Mouse (Mus musculus) thymus, postnatal 10 days (tissue): Measurements from ENCODE around the gene Adamts18.

Experiments used
- DNase-seq, 2 experiments: peaks; one replicate each; pipeline ENCODE4 v3.0.0; 2021; ENCODE audit warnings: low spot score in 2 of 2

Adamts18 gene

DNA sequence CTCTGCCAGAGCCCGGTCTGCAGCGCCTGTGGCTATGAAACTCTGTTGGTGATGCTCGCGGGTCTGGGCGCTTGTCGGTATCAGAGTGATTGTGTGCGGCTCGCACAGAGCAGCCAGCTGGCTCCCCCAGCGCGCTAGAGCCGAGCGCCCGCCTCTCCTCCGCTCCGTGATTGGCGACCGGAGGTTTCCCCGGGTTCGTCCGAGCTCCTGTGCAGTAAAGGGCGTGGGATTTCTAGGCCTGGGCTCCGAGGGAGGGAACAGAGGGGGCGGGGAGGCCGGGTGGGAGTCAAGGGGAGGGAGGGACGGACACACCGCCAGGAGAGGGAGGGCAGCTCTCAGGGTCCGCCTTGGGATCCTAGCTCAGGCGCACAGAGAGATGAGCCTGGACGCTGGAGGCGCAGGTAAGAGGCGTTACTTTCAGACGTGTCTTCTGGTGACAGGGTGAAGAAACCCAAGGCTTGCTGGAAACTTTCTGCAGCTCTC, at the start of gene Adamts18:
Adamts18 (minus strand) TSS at position 86 of the 483 bp plus-strand sequence.
- no peak for DNase-seq

GRCm38 (mm10) chr8:113896446-113896845, 47.9 kb upstream of the Adamts18 start:
- DNase-seq = no peak

GRCm38 (mm10) chr8:113891376-113891775, 42.8 kb upstream of the Adamts18 start:
- no peak for DNase-seq

DNA sequence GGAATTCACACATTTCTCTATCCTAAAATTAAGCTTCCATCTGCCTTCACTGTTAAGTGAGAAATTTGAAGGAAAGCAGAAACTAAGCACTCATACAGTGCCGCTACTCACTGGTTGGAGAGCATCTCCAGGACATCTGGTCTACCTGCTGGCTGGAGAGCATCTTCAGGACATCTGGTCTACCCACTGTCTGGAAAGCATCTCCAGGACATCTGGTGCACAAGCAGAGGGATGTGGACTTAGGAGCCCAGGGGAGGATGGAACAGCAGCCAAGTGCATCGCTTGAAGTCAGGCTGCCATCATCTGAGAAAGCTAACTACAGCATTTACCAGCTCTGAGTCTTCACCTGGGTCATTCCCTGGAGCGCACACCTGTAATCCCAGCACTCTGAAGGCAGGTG, 38.0 kb upstream of the Adamts18 start:
- no peak for DNase-seq

GRCm38 (mm10) chr8:113885101-113885500, 36.6 kb upstream of the Adamts18 start:
- no peak for DNase-seq

DNA sequence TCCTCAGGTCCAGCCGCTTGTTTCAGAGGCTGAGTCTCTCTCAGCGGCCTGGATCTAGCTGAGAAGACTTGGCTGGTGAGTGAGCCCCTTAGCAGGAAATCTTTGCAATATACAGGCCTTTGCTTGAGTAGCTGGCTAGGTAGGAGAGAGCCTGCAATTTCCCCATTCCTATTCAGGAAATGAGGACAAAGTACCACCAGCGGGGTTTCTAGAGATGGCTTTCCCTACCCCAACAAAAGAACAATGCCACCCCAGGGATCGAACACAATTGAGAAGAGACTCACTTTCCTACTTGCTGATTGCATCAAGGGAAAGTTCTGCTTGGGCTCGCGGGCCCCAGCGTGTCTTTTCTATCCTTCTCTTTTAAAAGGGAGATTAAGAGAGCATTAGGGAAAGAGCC, 35.5 kb upstream of the Adamts18 start:
- no peak for DNase-seq

- DNase-seq = no peak
Measured at GRCm38 (mm10) chr8:113882558-113882957, 34.0 kb upstream of the Adamts18 start.

- no peak for DNase-seq
Measured at GRCm38 (mm10) chr8:113878411-113879006, 30.0 kb upstream of the Adamts18 start.

GRCm38 (mm10) chr8:113873446-113874120, 25.0 kb upstream of the Adamts18 start:
- DNase-seq = no peak

- DNase-seq = no peak
Measured at GRCm38 (mm10) chr8:113872436-113872835, 23.9 kb upstream of the Adamts18 start.

GRCm38 (mm10) chr8:113866530-113866929, 18.0 kb upstream of the Adamts18 start:
- no peak for DNase-seq

DNA sequence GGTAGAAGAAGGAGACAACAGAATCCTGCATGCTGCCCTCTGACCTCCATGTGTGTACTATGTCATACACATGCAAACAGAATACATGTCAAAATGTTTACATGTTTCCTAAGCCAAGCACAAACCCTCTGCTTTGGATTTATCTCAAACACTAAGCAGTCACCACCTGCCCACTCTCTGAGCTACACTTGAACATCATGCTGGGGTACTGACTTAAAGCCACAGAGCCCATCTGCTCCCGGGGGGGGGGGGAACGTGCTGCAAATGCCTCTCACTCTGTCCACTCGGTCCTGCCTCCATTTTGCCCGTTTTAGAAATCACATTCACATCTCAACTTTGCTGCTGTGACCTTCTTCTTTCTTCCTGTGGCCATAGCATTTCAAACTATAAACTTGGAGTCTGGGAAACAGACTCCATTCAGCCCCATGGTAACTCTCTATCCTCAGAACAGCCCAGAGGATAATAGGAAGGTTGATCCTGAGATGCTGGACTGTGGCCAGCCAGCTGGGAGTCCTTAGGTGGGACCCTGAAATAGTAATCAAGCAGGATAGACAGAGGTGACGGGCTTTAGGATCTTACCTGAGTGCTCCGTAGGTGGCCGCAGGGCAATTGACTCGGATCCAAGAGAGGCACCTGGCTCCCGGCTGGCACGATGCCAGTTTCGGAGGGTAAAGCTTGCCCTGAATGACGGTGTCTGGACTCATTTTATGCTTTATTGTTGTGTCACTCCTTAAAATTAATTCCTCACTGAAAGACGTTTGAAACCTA, 17.0 kb upstream of the Adamts18 start:
- no peak for DNase-seq

GRCm38 (mm10) chr8:113859890-113860683, 11.5 kb upstream of the Adamts18 start:
- DNase-seq = no peak

GRCm38 (mm10) chr8:113858801-113859200, 10.3 kb upstream of the Adamts18 start:
- no peak for DNase-seq

DNA sequence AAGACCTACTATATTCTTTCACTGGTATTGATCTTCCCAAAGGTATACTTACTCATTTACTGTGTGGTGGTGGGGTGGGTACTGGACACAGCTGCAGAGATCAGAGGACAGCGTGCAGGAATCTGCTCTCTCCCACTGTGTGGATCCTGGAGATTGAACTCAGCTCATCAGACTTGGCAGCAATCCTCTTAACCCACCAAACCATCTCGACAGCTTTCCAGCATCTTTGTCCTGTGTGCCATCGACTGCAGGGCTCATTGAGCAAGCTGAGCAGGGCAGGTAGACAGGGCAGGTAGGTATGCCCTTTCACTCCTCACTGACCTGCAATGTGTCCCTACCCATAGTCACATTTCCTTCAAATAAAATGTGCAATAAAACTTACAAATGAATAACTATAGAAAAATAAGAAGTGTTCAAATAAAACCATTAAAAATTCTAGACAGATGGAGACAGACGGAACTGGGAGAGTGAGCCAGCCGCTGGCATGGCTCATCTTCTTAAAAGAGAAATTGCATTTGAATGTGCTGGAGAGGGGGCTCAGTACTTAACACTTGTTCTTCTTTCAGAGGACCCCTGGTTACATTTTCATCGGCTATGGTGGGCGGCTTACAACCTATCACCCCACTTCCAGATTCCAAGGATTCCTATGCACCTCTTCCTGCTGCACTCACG, 6.2 kb upstream of the Adamts18 start:
- DNase-seq = no peak

DNA sequence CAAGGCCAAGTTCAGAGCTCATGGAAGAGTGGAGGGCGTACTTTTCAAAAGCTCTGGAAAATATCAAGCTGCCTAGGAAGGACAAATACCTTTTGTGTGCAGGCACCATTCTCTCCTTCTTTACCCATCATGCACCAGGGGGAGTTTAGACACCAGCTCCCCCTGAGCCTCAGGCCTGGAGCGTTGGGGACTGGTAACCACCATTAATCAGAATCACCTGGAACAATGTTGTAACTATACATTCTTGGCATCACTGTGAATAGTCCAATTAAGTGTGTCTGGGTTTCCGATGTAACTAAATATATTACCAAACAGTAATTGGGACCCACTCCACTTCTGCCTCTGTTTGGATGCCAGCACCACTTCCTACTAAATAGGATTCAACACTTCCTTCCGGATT, 5.2 kb upstream of the Adamts18 start:
- no peak for DNase-seq

- no peak for DNase-seq
Measured at GRCm38 (mm10) chr8:113851655-113852054, 3.1 kb upstream of the Adamts18 start.

DNA sequence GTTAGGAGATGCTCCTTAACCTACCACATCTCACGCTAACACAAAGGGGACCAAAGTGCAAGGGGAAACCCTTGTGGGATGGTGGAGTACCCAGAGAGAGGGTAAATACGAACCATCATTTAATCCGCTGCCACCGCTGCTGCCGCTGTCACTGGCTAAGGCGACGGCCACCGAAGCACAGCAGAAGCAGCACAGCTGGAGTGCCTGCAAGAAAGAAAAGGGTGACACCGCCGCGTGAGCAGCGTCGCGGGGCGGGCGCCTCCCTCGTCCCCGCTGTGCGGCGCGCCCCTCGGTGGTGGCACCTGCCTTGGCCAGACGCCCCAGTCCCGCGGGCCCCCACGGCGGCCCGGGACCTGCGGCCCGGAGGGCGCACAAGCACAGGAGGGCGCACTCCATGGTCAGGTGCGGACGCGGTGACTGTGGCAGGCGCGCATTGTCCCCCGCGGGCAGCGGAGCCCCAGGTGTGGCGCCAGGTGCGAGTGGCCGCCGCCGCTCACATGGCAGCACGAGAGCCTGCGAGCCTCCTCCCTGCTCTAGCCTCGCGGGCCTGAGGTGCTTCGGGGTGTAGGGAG, 371 bp downstream of the Adamts18 start:
- DNase-seq = no peak

GRCm38 (mm10) chr8:113847606-113848080, 895 bp downstream of the Adamts18 start:
- no peak for DNase-seq

- no peak for DNase-seq
Measured at GRCm38 (mm10) chr8:113846669-113847068, 1.9 kb downstream of the Adamts18 start.

DNA sequence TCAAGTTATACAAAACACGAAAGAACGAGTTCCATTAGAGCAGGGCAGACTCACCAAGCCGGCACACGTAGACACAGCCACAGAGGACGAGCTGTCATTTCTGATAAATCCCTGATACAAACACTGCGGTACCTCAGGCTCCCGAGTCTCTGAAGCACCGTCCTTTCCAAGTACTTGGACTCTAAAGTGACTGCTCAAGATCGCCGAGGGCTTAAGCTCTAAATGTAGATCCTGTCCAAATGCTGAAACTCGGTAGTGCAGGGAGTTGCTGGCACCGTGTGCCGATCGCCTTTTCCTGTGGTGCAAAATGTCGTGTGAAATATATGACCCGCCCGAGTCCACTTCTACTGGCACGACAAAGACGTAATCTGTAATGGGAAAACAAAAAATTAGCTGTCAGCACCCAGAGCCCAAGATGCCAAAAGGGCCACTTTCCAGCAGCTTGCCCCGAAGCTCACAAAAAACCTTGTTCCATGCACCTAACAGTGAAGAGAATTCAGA, 3.7 kb downstream of the Adamts18 start:
- no peak for DNase-seq
